Mouse (Mus musculus) limb, embryonic 11.5 days (tissue): ENCODE measurements around the gene Snx30. TPM values are rescaled to one million over a fixed set of nuclear protein-coding genes. Genes with fewer than 3 reads are reported as not detected.

Experiments used
- ATAC-seq: fragments of 200-750 bp; cut with Nextera tagmentation; 2 replicates; pipeline ENCODE4 v1.8.0; 2017; ENCODE audit warnings: low read depth; ENCODE audit not compliant: insufficient number of reproducible peaks, low FRiP score, low TSS enrichment
- DNase-seq: peaks from one replicate; pipeline ENCODE4 v3.0.0-alpha.2; 2015; ENCODE audit warnings: low spot score
- H3K27ac ChIP-seq: fragments of 300-500 bp; sonication (generic); replicated peaks from 2 replicates; pipeline ENCODE4 v1.5.1; 2014; ENCODE audit warnings: low read depth, mild to moderate bottlenecking, low read length
- H3K27me3 ChIP-seq: fragments of 300-500 bp; sonication (generic); 2 replicates; pipeline ENCODE4 v1.6.1; 2014; ENCODE audit warnings: mild to moderate bottlenecking, low read length, mixed read lengths; ENCODE audit not compliant: control insufficient read depth, insufficient read depth
- H3K36me3 ChIP-seq: fragments of 300-500 bp; sonication (generic); 2 replicates; pipeline ENCODE4 v1.6.1; 2014; ENCODE audit warnings: mild to moderate bottlenecking, low read length, moderate library complexity, mixed read lengths; ENCODE audit not compliant: control insufficient read depth, insufficient read depth
- H3K4me1 ChIP-seq: fragments of 300-500 bp; sonication (generic); 2 replicates; pipeline ENCODE4 v1.6.1; 2014; ENCODE audit warnings: low read length, mixed read lengths; ENCODE audit not compliant: control insufficient read depth, insufficient read depth
- H3K4me2 ChIP-seq: fragments of 300-500 bp; sonication (generic); 2 replicates; pipeline ENCODE4 v1.6.1; 2014; ENCODE audit warnings: low read depth, mild to moderate bottlenecking, moderate library complexity; ENCODE audit not compliant: severe bottlenecking
- H3K4me3 ChIP-seq: fragments of 300-500 bp; sonication (generic); 2 replicates; pipeline ENCODE4 v1.5.1; 2014; ENCODE audit warnings: low read depth, low read length
- H3K9ac ChIP-seq: fragments of 300-500 bp; sonication (generic); 2 replicates; pipeline ENCODE4 v1.6.1; 2014; ENCODE audit warnings: mild to moderate bottlenecking, low read length
- H3K9me3 ChIP-seq: fragments of 300-500 bp; sonication (generic); 2 replicates; pipeline ENCODE4 v1.6.1; 2016; ENCODE audit warnings: low read length; ENCODE audit not compliant: control insufficient read depth
- WGBS: fragments of 180-500 bp; shearing (Covaris S2); extraction: QIAGEN DNeasy Blood & Tissue Kit; methylation state at CpG from one replicate; pipeline ENCODE4 v1.1.7; 2014; 5-methylcytosine and 5-hydroxymethylcytosine counted together
- polyA plus RNA-seq: library from polyadenylated mRNA; unstranded; fragments of >200 nt; fragmentation: Nextera tagmentation; extraction: Ambion mirVana; gene quantifications from 2 replicates; pipeline ENCODE4 v1.2.1, GENCODE M21; 2014

Snx30 gene
- polyA plus RNA-seq, 1 experiment from 2014 or later = 6.4 TPM

DNA sequence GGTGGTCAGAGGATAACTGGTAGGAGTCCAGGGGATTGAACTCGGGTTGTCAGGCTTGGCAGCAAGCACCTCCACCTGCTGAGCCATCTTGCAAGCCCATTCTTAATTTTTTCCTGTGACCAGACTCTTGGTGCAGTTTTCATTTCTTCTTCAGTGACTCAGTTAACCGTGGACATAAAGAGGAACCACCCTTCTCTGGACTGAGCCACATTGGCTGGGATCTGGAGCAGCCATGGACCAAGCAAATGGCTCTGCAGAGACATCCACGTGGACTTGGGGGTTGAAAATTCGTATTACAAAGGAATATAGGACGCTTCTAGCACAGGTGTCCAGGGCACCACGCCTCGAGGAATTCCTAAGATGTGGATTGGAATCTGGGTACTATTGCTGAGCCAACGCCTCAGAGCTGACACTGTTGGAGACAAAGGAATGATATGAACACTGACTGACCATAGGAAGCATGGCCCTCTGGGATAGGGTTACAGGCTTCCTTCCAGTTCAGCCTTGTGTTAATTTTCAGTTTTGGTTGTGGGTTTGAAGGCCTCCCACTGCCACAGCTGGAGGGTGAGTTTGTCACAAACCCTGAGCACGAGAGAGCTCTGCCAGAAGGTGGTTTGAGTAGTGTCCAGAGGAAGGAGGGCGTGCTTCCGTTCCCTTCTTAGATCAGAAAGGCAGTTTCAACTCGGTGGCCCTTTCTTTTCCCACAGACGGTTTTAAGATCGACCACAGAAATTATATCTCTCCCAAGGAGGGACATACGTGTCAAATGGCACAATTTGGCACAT is 39.0 kb downstream of the Snx30 start:
- Histone ChIP-seq H3K36me3 (no peaks in the 10 kb centered on the region), H3K4me2 (no peak overlapping the region), H3K27me3 (no peaks in the 10 kb centered on the region), H3K4me1 (0 out of 2 replicates have a peak, but pooled peaks cover 3% of the 10 kb centered on the region), H3K4me3 (no peak overlapping the region), H3K9ac (no peak overlapping the region), H3K9me3 (no peaks in the 10 kb centered on the region), H3K27ac (no peak overlapping the region)
- no peak for ATAC-seq
- DNase-seq = no peak
- WGBS = 89% methylated on average over 15 of the region's 15 CpGs

DNA sequence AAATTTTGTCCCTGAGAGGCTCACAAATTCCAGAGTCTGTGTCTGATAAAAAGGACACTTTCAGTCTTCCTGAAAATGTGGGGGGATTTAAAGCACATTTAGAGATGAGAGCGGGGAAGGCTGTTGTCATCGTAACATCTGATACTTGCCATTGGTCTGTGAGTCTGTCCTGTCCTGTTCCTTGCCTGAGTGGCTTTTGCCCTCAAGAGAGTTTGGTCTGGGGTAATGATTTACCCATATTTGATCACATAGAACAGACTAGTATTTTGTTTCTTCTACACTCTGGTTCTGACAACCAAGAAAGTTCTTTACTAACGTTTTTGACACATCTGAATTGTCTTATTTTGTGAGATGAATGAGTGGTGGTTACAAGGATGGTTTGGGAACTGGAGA is 39.6 kb downstream of the Snx30 start:
- H3K4me2 ChIP-seq = no peak overlapping the region
- H3K9ac ChIP-seq = no peak overlapping the region
- H3K4me3 ChIP-seq = no peak overlapping the region
- H3K27ac ChIP-seq = no peak overlapping the region
- H3K27me3 ChIP-seq = no peaks in the 10 kb centered on the region
- no peak for DNase-seq
- H3K4me1 ChIP-seq = 0 out of 2 replicates have a peak, but pooled peaks cover 3% of the 10 kb centered on the region
- no peaks in the 10 kb centered on the region for H3K9me3 ChIP-seq
- ATAC-seq = no peak
- WGBS = 95% methylated on average over 3 of the region's 3 CpGs
- no peaks in the 10 kb centered on the region for H3K36me3 ChIP-seq

DNA sequence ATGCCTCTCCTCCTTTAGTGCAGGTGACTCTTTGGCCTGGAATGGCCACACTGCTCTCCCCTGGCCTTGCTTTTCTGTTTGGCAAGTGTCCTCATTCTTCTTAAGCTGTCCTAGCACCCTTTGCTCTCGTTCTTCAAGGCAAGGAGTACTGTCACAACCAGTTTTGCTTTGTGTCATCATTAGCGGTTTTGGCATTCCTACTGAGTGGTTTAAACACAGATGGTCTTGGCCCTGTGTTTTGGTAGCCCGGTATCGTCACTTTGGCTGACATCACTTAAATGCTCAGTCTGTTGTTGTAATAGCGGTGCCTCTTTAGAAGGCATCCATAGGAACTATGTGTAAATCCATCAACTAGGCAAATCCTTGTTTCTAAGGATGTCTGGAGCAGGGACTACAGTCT is 41.8 kb downstream of the Snx30 start:
- 0 out of 2 replicates have a peak, but pooled peaks cover 3% of the 10 kb centered on the region for H3K4me1 ChIP-seq
- 90% methylated on average over 5 of the region's 5 CpGs for WGBS
- H3K4me2 ChIP-seq = no peak overlapping the region
- DNase-seq = no peak
- no peak for ATAC-seq
- H3K36me3 ChIP-seq = no peaks in the 10 kb centered on the region
- no peaks in the 10 kb centered on the region for H3K9me3 ChIP-seq
- H3K9ac ChIP-seq = no peak overlapping the region
- no peak overlapping the region for H3K4me3 ChIP-seq
- H3K27ac ChIP-seq = no peak overlapping the region
- no peaks in the 10 kb centered on the region for H3K27me3 ChIP-seq

DNA sequence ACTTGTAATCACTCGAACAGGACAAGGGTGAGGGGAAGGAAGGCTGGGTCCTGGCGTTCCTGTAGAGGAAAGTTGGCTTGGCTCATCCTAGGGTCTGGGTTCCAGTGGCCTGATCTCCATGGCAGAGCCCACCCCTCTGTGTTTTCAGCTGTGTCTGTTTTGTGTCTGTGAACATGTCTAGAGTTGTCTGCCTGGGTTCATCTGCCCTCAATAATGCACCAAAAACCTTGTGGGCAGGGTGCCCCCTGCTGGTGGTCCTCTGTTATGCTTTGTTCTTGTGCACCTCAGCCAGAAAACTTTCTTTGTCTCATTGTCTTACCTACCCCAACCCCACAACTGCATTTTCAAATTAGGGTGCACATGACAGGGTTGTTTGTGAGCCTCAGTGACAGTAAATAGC is 44.5 kb downstream of the Snx30 start:
- H3K4me1 ChIP-seq = no peaks in the 10 kb centered on the region
- H3K27ac ChIP-seq = no peak overlapping the region
- no peaks in the 10 kb centered on the region for H3K36me3 ChIP-seq
- no peaks in the 10 kb centered on the region for H3K27me3 ChIP-seq
- WGBS = 66% methylated on average over 2 of the region's 2 CpGs
- no peak overlapping the region for H3K4me2 ChIP-seq
- DNase-seq (peak; percentile 79), ATAC-seq (no peak; the same call in 1 of the 2 replicates)
- no peak overlapping the region for H3K9ac ChIP-seq
- no peak overlapping the region for H3K4me3 ChIP-seq
- no peaks in the 10 kb centered on the region for H3K9me3 ChIP-seq

DNA sequence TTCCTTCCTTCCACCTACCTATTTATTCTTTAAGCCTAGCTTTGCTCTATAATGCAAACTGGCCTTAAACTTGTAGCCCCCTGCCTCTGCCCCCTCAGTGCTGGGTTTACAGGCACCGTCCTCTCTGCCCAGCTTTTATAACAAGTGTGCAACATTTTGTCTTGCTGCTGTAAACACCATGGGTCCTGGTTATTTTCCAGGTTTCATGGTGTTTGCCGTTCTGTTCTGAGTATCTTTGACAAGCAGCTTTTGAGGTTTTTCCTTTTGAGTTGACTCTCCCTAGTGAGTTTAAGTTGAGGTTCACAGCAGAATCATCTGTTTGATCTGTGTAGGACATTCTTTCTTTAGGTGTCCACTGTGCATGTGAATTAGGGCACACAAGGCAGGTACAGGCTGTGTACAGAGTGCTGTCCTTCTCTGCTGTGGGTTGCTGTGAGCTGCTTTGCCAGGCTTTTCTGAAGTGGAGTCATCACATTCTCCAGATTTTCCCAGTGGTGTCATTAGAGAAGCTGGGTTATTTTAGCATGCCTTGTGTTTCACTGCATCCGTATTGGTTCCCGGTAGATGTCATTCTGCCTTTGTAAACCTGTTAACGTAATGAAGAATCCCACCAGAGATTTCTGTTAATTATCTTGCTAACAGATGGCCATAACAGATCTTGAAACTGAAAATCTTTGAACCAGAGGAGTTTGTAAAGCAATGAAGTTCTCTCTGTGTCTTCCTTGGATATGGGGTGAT is 45.4 kb downstream of the Snx30 start:
- no peak overlapping the region for H3K4me3 ChIP-seq
- H3K27me3 ChIP-seq = no peaks in the 10 kb centered on the region
- DNase-seq (no peak), ATAC-seq (no peak)
- no peak overlapping the region for H3K27ac ChIP-seq
- 91% methylated on average over 5 of the region's 5 CpGs for WGBS
- no peak overlapping the region for H3K9ac ChIP-seq
- no peaks in the 10 kb centered on the region for H3K36me3 ChIP-seq
- no peak overlapping the region for H3K4me2 ChIP-seq
- no peaks in the 10 kb centered on the region for H3K9me3 ChIP-seq
- no peaks in the 10 kb centered on the region for H3K4me1 ChIP-seq

DNA sequence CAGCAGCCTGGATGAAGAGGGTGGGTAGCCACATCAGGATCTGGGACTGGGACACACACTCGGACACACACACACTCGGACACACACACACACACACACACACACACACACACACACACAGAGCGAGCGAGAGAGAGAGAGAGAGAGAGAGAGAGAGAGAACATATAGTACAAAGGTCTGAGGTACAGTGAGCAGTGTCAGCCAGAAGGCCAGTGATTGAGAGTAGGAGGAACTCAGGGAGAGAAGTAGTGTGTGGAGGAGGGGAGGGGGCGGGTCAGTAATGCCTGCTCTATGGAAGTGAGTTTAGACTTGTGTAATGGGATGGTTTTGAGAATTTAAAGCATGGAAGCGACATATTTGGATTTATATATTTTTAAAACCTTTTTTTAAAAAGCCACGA is 47.5 kb downstream of the Snx30 start:
- Histone ChIP-seq H3K4me2 (no peak overlapping the region), H3K4me3 (no peak overlapping the region), H3K9me3 (no peaks in the 10 kb centered on the region), H3K4me1 (no peaks in the 10 kb centered on the region), H3K27ac (no peak overlapping the region), H3K27me3 (no peaks in the 10 kb centered on the region), H3K9ac (no peak overlapping the region), H3K36me3 (no peaks in the 10 kb centered on the region)
- WGBS = 91% methylated on average over 7 of the region's 7 CpGs
- DNase-seq (no peak), ATAC-seq (no peak)

DNA sequence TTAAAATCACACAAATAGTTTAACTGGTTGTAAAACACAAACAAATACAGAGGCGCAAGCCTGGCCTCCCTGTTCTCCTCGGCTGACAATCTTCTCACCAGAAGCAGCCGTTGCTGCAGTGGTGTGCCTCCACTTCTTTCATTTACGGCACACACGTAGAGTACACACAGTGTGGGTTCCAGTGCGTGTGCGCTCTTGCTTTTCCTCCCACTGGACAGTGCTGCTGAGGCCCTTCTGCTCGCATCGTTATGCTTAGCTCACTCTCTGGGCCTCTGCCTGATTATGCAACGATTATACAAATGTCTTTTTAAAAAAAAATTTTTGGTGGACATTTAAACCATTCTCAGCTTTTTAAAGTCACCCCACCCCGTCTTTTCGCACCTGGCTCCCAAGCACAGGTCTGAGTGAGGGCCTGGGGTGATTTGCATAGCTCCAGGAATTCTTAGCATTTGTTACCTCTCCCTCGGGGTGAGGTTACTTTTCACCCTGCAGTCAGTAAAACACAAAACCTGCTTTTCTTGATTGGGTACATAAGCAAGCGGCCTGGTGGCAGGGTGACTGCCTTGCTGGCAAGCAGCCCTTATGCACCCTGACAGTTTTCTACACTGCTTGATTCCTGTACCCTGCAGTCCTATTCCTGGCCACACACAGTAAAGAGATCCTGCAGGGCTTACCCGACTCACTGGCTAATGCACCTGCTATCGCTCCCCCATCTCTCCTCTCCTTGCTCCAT is 54.2 kb downstream of the Snx30 start:
- H3K36me3 ChIP-seq = no peaks in the 10 kb centered on the region
- H3K4me3 ChIP-seq = no peak overlapping the region
- no peak overlapping the region for H3K27ac ChIP-seq
- H3K4me1 ChIP-seq = no peaks in the 10 kb centered on the region
- 70% methylated on average over 16 of the region's 16 CpGs for WGBS
- DNase-seq (no peak), ATAC-seq (no peak)
- H3K4me2 ChIP-seq = no peak overlapping the region
- no peak overlapping the region for H3K9ac ChIP-seq
- H3K27me3 ChIP-seq = no peaks in the 10 kb centered on the region
- no peaks in the 10 kb centered on the region for H3K9me3 ChIP-seq

DNA sequence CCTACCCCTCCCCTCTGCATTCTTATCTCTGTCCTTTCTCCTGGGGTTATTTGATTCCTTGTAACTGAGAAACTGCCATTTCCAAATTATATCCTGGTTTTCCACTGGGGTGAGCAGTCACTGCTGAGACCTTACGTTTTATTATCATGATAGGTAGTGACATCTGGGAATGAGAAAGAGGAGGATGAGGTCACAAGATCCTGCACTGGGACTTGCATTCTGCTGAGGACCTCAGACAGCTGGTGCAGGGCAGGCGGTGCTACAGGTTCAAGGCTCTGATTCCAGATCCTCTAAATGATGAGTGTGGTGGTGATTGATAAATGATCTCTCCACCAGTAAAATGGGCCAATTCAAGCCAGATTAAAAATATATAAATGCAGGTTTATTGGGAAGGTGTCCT is 54.8 kb downstream of the Snx30 start:
- no peak overlapping the region for H3K9ac ChIP-seq
- no peak overlapping the region for H3K4me2 ChIP-seq
- H3K9me3 ChIP-seq = no peaks in the 10 kb centered on the region
- no peaks in the 10 kb centered on the region for H3K4me1 ChIP-seq
- ATAC-seq = no peak
- DNase-seq = no peak
- H3K4me3 ChIP-seq = no peak overlapping the region
- 67% methylated on average over 2 of the region's 2 CpGs for WGBS
- H3K27me3 ChIP-seq = no peaks in the 10 kb centered on the region
- H3K27ac ChIP-seq = no peak overlapping the region
- no peaks in the 10 kb centered on the region for H3K36me3 ChIP-seq
